21 mouse cellular contexts compared by ENCODE assay signal in genomic region chr1:178354576-178354975, GRCm38 (mm10). TPM values are rescaled to one million over a fixed set of nuclear protein-coding genes. Genes with fewer than 3 reads are reported as not detected.
DNase-seq lines count a peak whose midpoint lies in the region; TF ChIP-seq lines count a peak whose summit lies in the region.
"Had no signal": no experiment of that assay in that cellular context is flagged by ENCODE, and none has a peak within 500 bp of the region (broad histone marks: within the 10 kb centered on the region; RNA-seq: fewer than 3 reads in every experiment).

No protein-coding gene starts in this region.

- H3K4me1 ChIP-seq in kidney, adult 2 months (ENCODE audit: control insufficient read depth, insufficient read depth, low read length): no peaks in the 10 kb centered on the region
- H3K4me1 ChIP-seq: forebrain, embryonic 10.5 days; forebrain, embryonic 13.5 days; hindbrain, embryonic 10.5 days; hindbrain, embryonic 13.5 days had no signal

- WGBS in kidney, adult 2 months: 61% methylated on average over 3 of the region's 3 CpGs

- H3K36me3 ChIP-seq in kidney, adult 2 months (ENCODE audit: control insufficient read depth, insufficient read depth, low read length): no peaks in the 10 kb centered on the region
- H3K36me3 ChIP-seq: forebrain, embryonic 10.5 days; heart, embryonic 10.5 days; hindbrain, embryonic 10.5 days; hindbrain, embryonic 13.5 days had no signal

- TF ChIP-seq POLR2A in kidney, adult 2 months (IDR thresholded peaks at IDR 0.05; ENCODE audit: low read depth, low read length): no peak

- no peak overlapping the region for H3K27ac ChIP-seq in kidney, adult 2 months (ENCODE audit: insufficient read depth, low read depth, low read length)
- H3K27ac ChIP-seq: forebrain, embryonic 10.5 days; forebrain, embryonic 13.5 days; heart, adult 2 months; heart, embryonic 10.5 days; hindbrain, embryonic 10.5 days; hindbrain, embryonic 13.5 days had no signal

- DNase-seq in adrenal gland, adult (ENCODE audit: inconsistent age in 2 of 2, low spot score in 1 of 2): peak; percentile 57 to 66
- DNase-seq in adrenal gland, adult 8-10 months: no peak
- peak; percentile 13 for DNase-seq in kidney, adult 2 months
- no peak for DNase-seq in kidney, postnatal 25 days
- peak; percentile 52 for DNase-seq in adrenal gland, postnatal 14 days
- DNase-seq in testis, postnatal 10 days (ENCODE audit: low spot score): peak; percentile 68
- DNase-seq in heart, postnatal 36 days: no peak
- DNase-seq in cerebellum, adult 11 months: no peak
- DNase-seq: cerebellum, adult 11-12 months; cerebellum, adult 8-10 months; cerebellum, postnatal 10 days; cerebellum, postnatal 36 days; gastrocnemius, postnatal 10 days; gastrocnemius, postnatal 36 days; heart, adult 2 months; kidney, adult 18-20 months had no signal

- intact Hi-C loops in heart, postnatal 36 days (cut with DNase I): no loop called here

- H3K4me3 ChIP-seq in kidney, adult 2 months (ENCODE audit: insufficient read depth, low read depth, low read length): no peak overlapping the region
- H3K4me3 ChIP-seq: forebrain, embryonic 10.5 days; forebrain, embryonic 13.5 days; heart, adult 2 months; heart, embryonic 10.5 days; hindbrain, embryonic 10.5 days; hindbrain, embryonic 13.5 days had no signal

- no peak for TF ChIP-seq CTCF in kidney, adult 2 months (conservative IDR thresholded peaks at IDR 0.05; ENCODE audit: insufficient read depth, insufficient read length, low read depth, low read length)

- no peaks in the 10 kb centered on the region for H3K27me3 ChIP-seq in kidney, adult 2 months (replicated peaks; ENCODE audit: control insufficient read depth, insufficient read depth, low read length)
- H3K27me3 ChIP-seq: forebrain, embryonic 13.5 days; hindbrain, embryonic 13.5 days had no signal

RNA-seq across cellular contexts. Expression of gene Hnrnpu, which starts 17.0 kb away (rescaled TPM):
- 100 to 1,000 TPM; 325 to 418 (median 399) TPM for total RNA-seq in adrenal gland, adult 8-10 months (2022)
- polyA plus RNA-seq in kidney, adult 2 months (2012; rRNA removed): 37.7 and 51.6 TPM in 2 replicates
- 419 and 430 TPM in 2 replicates for total RNA-seq in adrenal gland, postnatal 14 days (2021)
- total RNA-seq in heart, postnatal 36 days (2021): 100 to 1,000 TPM; 167 to 200 TPM

RNA-seq across cellular contexts. Expression of gene Cox20, which starts 35.6 kb away (rescaled TPM):
- total RNA-seq in adrenal gland, adult 8-10 months (2022): 100 to 1,000 TPM in 1 of 4 experiments, 10 to 100 TPM in 3; 58.5 to 120 (median 76.1) TPM
- 28.0 and 54.6 TPM in 2 replicates for polyA plus RNA-seq in kidney, adult 2 months (2012; rRNA removed)
- 88.1 and 107 TPM in 2 replicates for total RNA-seq in adrenal gland, postnatal 14 days (2021)
- 100 to 1,000 TPM; 105 to 109 TPM for total RNA-seq in heart, postnatal 36 days (2021)

RNA-seq across cellular contexts. Expression of gene Efcab2, which starts 51.3 kb away (rescaled TPM):
- total RNA-seq in adrenal gland, adult 8-10 months (2022): 1 to 10 TPM; 3.4 to 5.2 (median 4.1) TPM
- 0.96 and 1.6 TPM in 2 replicates for polyA plus RNA-seq in kidney, adult 2 months (2012; rRNA removed)
- 2.9 and 3.4 TPM in 2 replicates for total RNA-seq in adrenal gland, postnatal 14 days (2021)
- 10 to 100 TPM; 77.4 to 81.4 TPM for total RNA-seq in heart, postnatal 36 days (2021)

Comparison
In these comparisons a context has a peak if more than half of its experiments do, and no peak if none do; other contexts are left out.
1. DNase-seq: peak in adrenal gland, adult (2 of 2), kidney, adult 2 months (single experiment), adrenal gland, postnatal 14 days (single experiment) and testis, postnatal 10 days (single experiment); none in adrenal gland, adult 8-10 months (single experiment), kidney, postnatal 25 days (0 of 2), heart, postnatal 36 days (0 of 2) and cerebellum, adult 11 months (single experiment).
2. RNA of gene Efcab2, which starts 51.3 kb away (total RNA-seq): 77.4 to 81.4 TPM in heart, postnatal 36 days; 3.4 to 5.2 TPM in adrenal gland, adult 8-10 months and 2.9 to 3.4 TPM in adrenal gland, postnatal 14 days; every median in the first group is over 10 times any median in the second.